Mouse (Mus musculus): ENCODE measurements around the gene Bcan. TPM values are rescaled to one million over a fixed set of nuclear protein-coding genes. Genes with fewer than 3 reads are reported as not detected.

Gene Bcan
- total RNA-seq, 4 experiments from 2014 or later = 0.15 TPM; not detected in 3

GRCm38 (mm10) chr3:87998747-87999146 is 1.3 kb downstream of the Bcan start:
- no peak for DNase-seq (ENCODE audit: low spot score in 2 of 2)

- no peak for DNase-seq (ENCODE audit: low spot score in 2 of 2)
Observed at GRCm38 (mm10) chr3:87996971-87997614, 2.9 kb downstream of the Bcan start.

DNA sequence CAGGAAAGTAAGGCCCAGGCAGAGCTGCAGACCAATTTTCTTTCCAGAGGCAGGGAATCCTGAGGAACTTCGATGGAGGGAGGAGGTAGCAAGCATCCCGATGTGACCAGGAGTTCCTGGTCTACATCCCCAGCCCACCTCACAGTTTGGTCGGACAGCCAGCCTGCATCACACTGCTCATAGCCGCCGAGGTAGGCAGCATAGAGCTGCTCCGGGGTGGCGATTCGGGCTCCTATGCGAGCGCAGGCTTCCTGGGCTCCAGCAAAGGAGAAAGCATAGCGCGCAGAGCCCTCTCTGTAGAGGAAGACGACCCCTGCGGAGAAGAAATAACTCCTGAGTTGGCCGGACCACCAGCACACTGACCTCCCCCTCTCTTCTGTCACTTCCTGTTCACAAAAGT is 3.6 kb downstream of the Bcan start:
- DNase-seq (ENCODE audit: low spot score in 2 of 2) = no peak

DNA sequence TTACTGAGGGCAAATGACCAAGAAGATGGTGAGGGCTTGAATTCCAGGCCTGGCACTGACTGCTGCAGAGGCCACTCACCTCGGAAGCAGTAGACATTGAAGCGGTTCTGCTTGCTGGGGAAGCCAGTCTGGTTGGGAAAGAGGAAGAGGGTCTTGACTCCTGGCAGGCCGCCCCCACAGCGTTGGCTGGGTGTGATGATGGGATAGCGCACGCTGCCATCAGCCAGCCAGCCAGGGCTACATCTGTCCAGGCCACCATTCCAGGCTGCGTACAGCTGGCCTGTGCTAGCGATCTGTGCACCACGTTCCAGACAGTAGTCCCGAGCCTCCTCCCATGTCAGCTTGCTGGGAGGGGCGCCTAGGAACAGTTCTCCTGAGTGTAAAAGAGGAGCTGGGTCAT is 4.7 kb downstream of the Bcan start:
- no peak for DNase-seq (ENCODE audit: low spot score in 2 of 2)

DNA sequence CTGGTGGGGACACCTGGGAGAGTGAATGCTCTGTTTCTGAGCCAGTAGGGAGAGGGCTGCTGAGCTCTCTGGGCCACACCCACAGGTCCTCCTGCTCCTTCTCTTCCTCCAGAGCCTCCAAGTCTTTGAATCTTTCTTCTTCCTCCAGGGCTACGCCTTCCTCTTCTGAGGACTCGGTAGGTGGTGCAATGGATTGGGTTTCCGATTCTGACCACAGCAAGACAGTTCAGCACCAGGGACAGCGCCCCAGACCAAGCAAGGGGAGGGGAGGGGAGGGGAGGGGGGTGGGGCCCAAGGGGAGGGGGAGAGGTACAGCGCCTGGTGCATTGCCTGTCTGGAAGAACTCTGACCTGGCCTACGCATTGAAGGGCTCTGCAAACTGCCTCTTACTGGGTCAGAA is 6.6 kb downstream of the Bcan start:
- DNase-seq (ENCODE audit: low spot score in 2 of 2) = no peak

- DNase-seq (ENCODE audit: low spot score in 2 of 2) = no peak
Observed at GRCm38 (mm10) chr3:87989935-87990334, 10.1 kb downstream of the Bcan start.

DNA sequence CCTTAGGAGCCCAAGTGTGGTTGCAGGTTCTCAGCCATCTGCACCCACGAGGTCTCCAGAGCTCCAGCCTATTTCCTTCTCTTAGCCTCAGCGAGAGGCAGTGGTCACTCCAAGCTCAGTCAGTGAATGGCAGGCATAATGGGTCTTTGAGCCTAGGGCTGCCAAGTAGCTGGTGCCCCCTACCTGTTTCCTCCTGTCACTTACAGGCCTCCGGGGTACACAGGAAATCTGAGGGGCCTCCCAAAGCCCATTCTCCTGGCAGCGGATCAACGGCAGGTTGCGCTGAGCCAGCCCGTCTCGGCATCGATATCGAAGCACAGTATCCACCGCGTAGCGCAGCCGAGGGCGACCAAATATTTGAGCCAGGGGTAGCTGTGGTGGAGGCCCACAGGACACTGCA is 12.0 kb downstream of the Bcan start:
- no peak for DNase-seq (ENCODE audit: low spot score in 2 of 2)

DNA sequence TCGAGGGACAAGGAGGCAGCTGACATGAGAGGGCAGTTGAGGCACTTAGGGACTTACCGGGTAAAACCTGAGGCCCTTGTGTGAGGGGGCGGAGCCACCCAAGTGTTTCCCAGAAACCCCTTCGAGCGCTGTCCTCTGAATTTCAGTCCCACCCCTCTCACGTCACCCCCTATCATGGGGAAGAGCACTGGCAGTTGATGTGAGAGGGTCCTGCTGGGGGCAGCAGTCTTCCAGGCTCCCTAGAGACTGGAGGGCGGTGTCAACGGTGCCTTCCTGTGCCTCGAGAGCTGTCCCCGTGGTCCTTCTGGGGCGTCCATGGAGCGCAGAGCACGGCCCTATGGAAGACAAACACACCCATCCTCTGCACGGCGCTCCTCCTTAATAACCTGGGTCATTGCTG is 12.4 kb downstream of the Bcan start:
- DNase-seq (ENCODE audit: low spot score in 2 of 2) = no peak

- DNase-seq (ENCODE audit: low spot score in 2 of 2) = peak; percentile 93
Observed at GRCm38 (mm10) chr3:87986868-87987267, 13.2 kb downstream of the Bcan start.

GRCm38 (mm10) chr3:87985505-87986320 is 14.3 kb downstream of the Bcan start:
- DNase-seq (ENCODE audit: low spot score in 2 of 2) = no peak

- no peak for DNase-seq (ENCODE audit: low spot score in 2 of 2)
Observed at GRCm38 (mm10) chr3:87984094-87984493, 15.9 kb downstream of the Bcan start.

DNA sequence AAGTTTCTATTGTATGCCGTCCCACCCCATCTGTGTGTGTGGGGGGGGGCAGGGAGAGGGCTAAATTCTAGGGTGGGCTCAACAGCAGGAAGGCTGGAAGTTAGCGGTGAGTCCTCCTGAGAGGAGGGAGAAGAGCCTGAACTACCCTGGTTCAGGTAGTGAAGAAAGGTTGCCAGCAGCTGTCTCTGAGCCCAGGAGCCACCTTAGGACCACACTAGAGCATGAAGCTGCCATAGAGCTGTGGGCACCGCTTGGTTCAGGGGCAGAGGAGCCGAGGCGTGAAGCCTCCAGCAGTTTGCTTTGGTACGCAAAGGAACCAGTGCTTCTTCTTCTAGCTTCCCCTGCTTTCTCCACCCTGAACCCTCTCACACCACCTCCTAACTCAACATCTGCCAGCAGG is 16.4 kb downstream of the Bcan start:
- no peak for DNase-seq (ENCODE audit: low spot score in 2 of 2)

- DNase-seq (ENCODE audit: low spot score in 2 of 2) = peak in 1 of 2 experiments; percentile 66
Observed at GRCm38 (mm10) chr3:87982836-87983601, 17.0 kb downstream of the Bcan start.

DNA sequence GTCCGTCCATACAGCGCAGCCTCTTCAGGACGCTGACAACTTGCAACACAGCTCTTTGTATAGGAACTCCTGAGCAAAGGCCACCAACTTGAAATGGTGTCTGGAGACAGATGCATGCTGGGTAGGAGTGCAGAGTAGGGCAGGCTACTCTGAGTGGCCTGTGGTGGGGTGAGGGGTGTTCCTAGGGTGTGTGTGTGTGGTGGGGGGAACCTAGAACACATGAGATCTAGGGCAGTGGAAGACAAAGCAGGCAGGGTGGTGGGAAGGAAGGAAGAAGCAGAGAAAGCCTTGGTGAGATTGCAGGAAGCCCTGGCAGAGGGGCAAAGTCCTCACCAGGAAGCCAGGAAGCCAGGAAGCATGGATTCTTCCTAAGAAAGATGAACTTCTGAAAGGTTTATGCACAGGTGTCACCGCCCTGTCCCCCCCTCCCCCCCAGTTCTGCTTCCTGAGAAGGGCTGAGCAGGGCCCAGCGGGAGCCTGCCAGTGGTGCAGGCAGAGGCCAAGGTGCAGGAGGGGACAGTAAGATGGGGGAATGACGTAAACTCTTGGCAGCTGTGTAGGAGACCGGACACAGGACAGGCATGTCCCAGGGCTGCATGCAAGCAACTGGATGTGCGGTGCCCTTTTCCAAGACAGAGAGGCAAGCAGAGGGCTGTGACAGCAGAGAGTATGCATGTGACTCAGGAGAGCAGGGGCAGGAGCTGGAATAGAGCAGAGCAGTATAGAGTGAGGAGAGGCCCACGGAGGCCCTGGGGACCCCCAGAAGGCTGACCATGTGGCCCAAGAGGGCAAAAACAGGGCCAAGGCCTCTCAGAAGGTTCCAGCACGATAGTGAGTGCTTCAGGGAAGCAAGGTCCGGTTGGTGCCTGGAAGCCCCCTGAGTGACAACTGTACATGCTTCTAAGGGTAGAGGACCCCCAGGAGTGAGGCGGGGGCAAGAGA is 17.9 kb downstream of the Bcan start:
- DNase-seq (ENCODE audit: low spot score in 2 of 2) = peak; percentile 49 to 68

DNA sequence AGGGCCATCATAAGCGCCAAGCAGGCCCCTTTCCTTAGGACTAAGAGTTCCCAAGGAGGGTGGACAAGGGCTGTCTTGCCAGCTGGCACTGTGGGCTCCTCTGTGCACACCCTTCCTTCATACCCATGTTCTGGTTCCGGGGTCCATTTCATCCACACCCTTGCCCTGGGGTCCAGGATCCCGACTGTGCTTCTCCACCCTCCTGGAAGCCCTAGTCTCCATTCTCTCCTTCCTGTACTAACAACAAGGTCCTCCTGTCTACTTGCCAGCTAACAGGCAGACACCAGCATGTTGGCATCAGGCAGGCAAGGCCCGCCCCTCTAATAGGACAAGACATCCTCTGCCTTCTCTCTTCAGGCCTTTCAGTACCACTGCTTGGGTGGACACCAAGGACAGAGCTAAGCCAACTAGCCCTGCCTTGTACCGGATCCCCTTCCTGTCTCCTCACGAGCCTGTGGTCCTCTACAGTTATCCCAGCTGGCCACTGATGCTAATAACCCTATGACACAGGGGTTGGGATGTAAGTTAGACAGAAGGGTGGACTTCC is 18.7 kb downstream of the Bcan start:
- no peak for DNase-seq (ENCODE audit: low spot score in 2 of 2)

GRCm38 (mm10) chr3:87980728-87981127 is 19.3 kb downstream of the Bcan start:
- DNase-seq (ENCODE audit: low spot score in 2 of 2) = no peak

- no peak for DNase-seq (ENCODE audit: low spot score in 2 of 2)
Observed at GRCm38 (mm10) chr3:87980085-87980484, 19.9 kb downstream of the Bcan start.

GRCm38 (mm10) chr3:87979493-87979892 is 20.5 kb downstream of the Bcan start:
- no peak for DNase-seq (ENCODE audit: low spot score in 2 of 2)

GRCm38 (mm10) chr3:87974381-87974987 is 25.5 kb downstream of the Bcan start:
- no peak for DNase-seq (ENCODE audit: low spot score in 2 of 2)
